Mouse (Mus musculus): ENCODE results near the gene Krt27. TPM values are rescaled to one million over a fixed set of nuclear protein-coding genes. Genes with fewer than 3 reads are reported as not detected.

Krt27 gene
- not detected in 2 replicates for polyA plus RNA-seq (2015; fragmentation: Nextera tagmentation; extraction: Ambion mirVana)

GRCm38 (mm10) chr11:99351004-99351403, at the start of gene Krt27:
Gene Krt27, minus strand, starts transcription at chr11:99351104.
- 70% methylated on average over 12 of the region's 12 CpGs for WGBS
- H3K27ac ChIP-seq (ENCODE audit: low read length): no peak within 1 kb of the TSS
- no peak for ATAC-seq (replicated peaks; ENCODE audit: extremely low read depth, insufficient read depth, low FRiP score)

GRCm38 (mm10) chr11:99399956-99400549, 49.1 kb upstream of the Krt27 start:
- H3K36me3 ChIP-seq (ENCODE audit: control insufficient read depth, insufficient read depth): no peaks in the 10 kb centered on the region
- 73% methylated on average over 13 of the region's 13 CpGs for WGBS
- H3K4me1 ChIP-seq (ENCODE audit: control insufficient read depth, insufficient read depth, low read length): no peaks in the 10 kb centered on the region
- no peak overlapping the region for H3K4me3 ChIP-seq (ENCODE audit: low read length)
- H3K9ac ChIP-seq (ENCODE audit: low read length): no peak overlapping the region
- ATAC-seq (replicated peaks; ENCODE audit: extremely low read depth, insufficient read depth, low FRiP score): no peak
- H3K27ac ChIP-seq (ENCODE audit: low read length): no peak overlapping the region
- H3K9me3 ChIP-seq (replicated peaks; ENCODE audit: control insufficient read depth, low read length): no peaks in the 10 kb centered on the region
- peaks cover 4% of the 10 kb centered on the region; the same call in 1 of the 2 replicates for H3K27me3 ChIP-seq (ENCODE audit: control insufficient read depth, insufficient read depth, low read length)
- no peak overlapping the region for H3K4me2 ChIP-seq (ENCODE audit: low read depth, low read length)

More at GRCm38 (mm10) chr11:99351004-99351403, at the start of gene Krt27:
- Histone ChIP-seq H3K4me1 (ENCODE audit: control insufficient read depth, insufficient read depth, low read length) (no peaks in the 10 kb centered on the region), H3K4me2 (ENCODE audit: low read depth, low read length) (no peak within 1 kb of the TSS), H3K36me3 (ENCODE audit: control insufficient read depth, insufficient read depth) (no peaks in the 10 kb centered on the region), H3K9me3 (replicated peaks; ENCODE audit: control insufficient read depth, low read length) (no peaks in the 10 kb centered on the region), H3K4me3 (ENCODE audit: low read length) (no peak within 1 kb of the TSS), H3K9ac (ENCODE audit: low read length) (no peak within 1 kb of the TSS), H3K27me3 (ENCODE audit: control insufficient read depth, insufficient read depth, low read length) (0 out of 2 replicates have a peak, but pooled peaks cover 5% of the 10 kb centered on the region)

- Histone ChIP-seq H3K27ac (ENCODE audit: low read length) (no peak overlapping the region), H3K9me3 (replicated peaks; ENCODE audit: control insufficient read depth, low read length) (no peaks in the 10 kb centered on the region), H3K4me1 (ENCODE audit: control insufficient read depth, insufficient read depth, low read length) (no peaks in the 10 kb centered on the region), H3K4me3 (ENCODE audit: low read length) (no peak overlapping the region), H3K9ac (ENCODE audit: low read length) (no peak overlapping the region), H3K36me3 (ENCODE audit: control insufficient read depth, insufficient read depth) (no peaks in the 10 kb centered on the region), H3K4me2 (ENCODE audit: low read depth, low read length) (no peak overlapping the region), H3K27me3 (ENCODE audit: control insufficient read depth, insufficient read depth, low read length) (peaks cover 4% of the 10 kb centered on the region; the same call in 1 of the 2 replicates)
- no peak for ATAC-seq (replicated peaks; ENCODE audit: extremely low read depth, insufficient read depth, low FRiP score)
- 56% methylated on average over 8 of the region's 8 CpGs for WGBS
Observed at GRCm38 (mm10) chr11:99398832-99399231, 47.9 kb upstream of the Krt27 start.

DNA sequence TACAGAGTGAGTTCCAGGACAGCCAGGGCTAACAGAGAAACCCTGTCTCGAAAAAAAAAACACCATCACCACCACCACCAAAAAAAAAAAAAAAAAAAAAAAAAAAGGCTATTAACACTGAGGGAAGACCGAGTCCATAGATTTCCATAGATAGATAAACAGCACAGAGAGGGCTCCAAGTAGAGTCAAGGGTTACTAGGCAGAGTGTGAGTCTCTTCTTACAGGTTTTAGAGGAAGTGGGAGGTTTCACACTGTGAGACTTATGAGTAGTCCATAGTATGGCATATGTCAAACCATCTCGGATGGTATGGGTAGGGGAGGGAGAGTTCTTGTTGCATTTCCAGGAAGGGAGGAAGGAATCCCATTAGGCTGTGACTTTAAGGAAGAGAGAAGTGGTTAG, 47.2 kb upstream of the Krt27 start:
- H3K9ac ChIP-seq (ENCODE audit: low read length): no peak overlapping the region
- ATAC-seq (replicated peaks; ENCODE audit: extremely low read depth, insufficient read depth, low FRiP score): no peak
- no peak overlapping the region for H3K4me3 ChIP-seq (ENCODE audit: low read length)
- H3K27ac ChIP-seq (ENCODE audit: low read length): no peak overlapping the region
- H3K36me3 ChIP-seq (ENCODE audit: control insufficient read depth, insufficient read depth): no peaks in the 10 kb centered on the region
- H3K27me3 ChIP-seq (ENCODE audit: control insufficient read depth, insufficient read depth, low read length): peaks cover 4% of the 10 kb centered on the region; the same call in 1 of the 2 replicates
- H3K4me1 ChIP-seq (ENCODE audit: control insufficient read depth, insufficient read depth, low read length): no peaks in the 10 kb centered on the region
- no peaks in the 10 kb centered on the region for H3K9me3 ChIP-seq (replicated peaks; ENCODE audit: control insufficient read depth, low read length)
- H3K4me2 ChIP-seq (ENCODE audit: low read depth, low read length): no peak overlapping the region
- 51% methylated on average over 3 of the region's 3 CpGs for WGBS

DNA sequence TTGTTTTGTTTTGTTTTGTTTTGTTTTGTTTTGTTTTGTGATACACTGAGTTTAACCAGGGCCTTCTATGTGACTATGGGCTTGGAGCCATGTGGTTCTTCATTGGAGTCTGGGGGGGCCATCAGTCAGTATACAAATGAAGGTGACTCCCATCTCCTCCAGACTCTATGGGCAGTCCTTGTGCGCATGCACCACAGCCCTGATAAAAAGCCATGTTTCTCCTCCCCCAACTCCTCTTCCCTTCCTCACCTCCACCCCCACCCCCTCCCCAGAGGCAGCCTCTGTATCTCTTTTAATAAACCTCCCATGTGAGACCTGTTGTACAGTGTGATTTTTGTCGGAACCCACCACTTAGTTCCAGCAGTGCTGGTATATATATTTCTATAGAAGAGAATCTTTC, 45.8 kb upstream of the Krt27 start:
- no peak for ATAC-seq (replicated peaks; ENCODE audit: extremely low read depth, insufficient read depth, low FRiP score)
- no peak overlapping the region for H3K4me3 ChIP-seq (ENCODE audit: low read length)
- peaks cover 4% of the 10 kb centered on the region; the same call in 1 of the 2 replicates for H3K27me3 ChIP-seq (ENCODE audit: control insufficient read depth, insufficient read depth, low read length)
- H3K9ac ChIP-seq (ENCODE audit: low read length): no peak overlapping the region
- H3K36me3 ChIP-seq (ENCODE audit: control insufficient read depth, insufficient read depth): no peaks in the 10 kb centered on the region
- no peaks in the 10 kb centered on the region for H3K4me1 ChIP-seq (ENCODE audit: control insufficient read depth, insufficient read depth, low read length)
- no peak overlapping the region for H3K4me2 ChIP-seq (ENCODE audit: low read depth, low read length)
- no peak overlapping the region for H3K27ac ChIP-seq (ENCODE audit: low read length)
- 73% methylated on average over 2 of the region's 2 CpGs for WGBS
- no peaks in the 10 kb centered on the region for H3K9me3 ChIP-seq (replicated peaks; ENCODE audit: control insufficient read depth, low read length)

DNA sequence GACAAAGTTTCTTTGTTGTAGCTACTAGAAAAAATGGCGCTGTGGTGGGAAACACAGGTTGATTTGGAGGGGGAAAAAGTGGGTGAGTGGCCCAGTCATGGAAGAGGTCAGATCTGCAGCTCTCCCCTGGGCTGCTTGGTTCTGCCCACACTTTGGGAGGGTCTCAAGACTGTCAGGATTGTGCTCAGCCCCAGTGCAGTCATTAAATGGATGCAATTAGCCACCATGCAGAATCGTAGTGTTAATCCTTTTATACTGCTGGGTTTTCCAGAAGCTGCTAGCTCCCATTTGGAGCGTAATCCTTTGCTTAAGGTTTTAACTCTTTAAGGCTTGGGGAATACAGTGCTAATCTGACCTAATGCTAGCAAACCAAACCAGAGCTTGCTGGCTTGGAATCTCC, 45.1 kb upstream of the Krt27 start:
- no peaks in the 10 kb centered on the region for H3K36me3 ChIP-seq (ENCODE audit: control insufficient read depth, insufficient read depth)
- no peak for ATAC-seq (replicated peaks; ENCODE audit: extremely low read depth, insufficient read depth, low FRiP score)
- peaks cover 3% of the 10 kb centered on the region for H3K27me3 ChIP-seq (ENCODE audit: control insufficient read depth, insufficient read depth, low read length)
- 39% methylated on average over 3 of the region's 3 CpGs for WGBS
- no peak overlapping the region for H3K4me2 ChIP-seq (ENCODE audit: low read depth, low read length)
- no peak overlapping the region for H3K4me3 ChIP-seq (ENCODE audit: low read length)
- H3K4me1 ChIP-seq (ENCODE audit: control insufficient read depth, insufficient read depth, low read length): no peaks in the 10 kb centered on the region
- H3K9ac ChIP-seq (ENCODE audit: low read length): no peak overlapping the region
- H3K9me3 ChIP-seq (replicated peaks; ENCODE audit: control insufficient read depth, low read length): no peaks in the 10 kb centered on the region
- H3K27ac ChIP-seq (ENCODE audit: low read length): no peak overlapping the region

DNA sequence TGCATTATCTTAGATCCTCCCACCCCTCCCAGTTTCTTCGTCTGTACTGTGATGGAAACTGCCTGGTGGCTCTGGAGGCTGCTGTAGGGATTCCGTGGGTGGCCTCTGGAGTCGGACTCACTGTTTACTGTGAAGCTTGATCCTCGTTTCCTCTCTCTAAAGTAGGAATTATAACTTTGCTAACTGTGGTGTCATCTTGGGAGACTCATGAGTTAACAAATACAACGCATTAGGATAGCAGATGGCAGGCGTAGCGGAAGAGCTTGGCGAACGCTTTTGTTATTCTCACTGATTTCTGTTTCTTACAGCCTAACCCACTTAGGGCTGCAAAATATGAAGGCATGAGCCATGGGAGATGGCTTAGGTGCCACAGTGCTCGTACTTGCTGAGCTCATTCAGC, 41.6 kb upstream of the Krt27 start:
- WGBS: 83% methylated on average over 10 of the region's 10 CpGs
- H3K27me3 ChIP-seq (ENCODE audit: control insufficient read depth, insufficient read depth, low read length): peaks cover 2% of the 10 kb centered on the region
- no peaks in the 10 kb centered on the region for H3K9me3 ChIP-seq (replicated peaks; ENCODE audit: control insufficient read depth, low read length)
- H3K27ac ChIP-seq (ENCODE audit: low read length): no peak overlapping the region
- H3K4me3 ChIP-seq (ENCODE audit: low read length): no peak overlapping the region
- no peaks in the 10 kb centered on the region for H3K36me3 ChIP-seq (ENCODE audit: control insufficient read depth, insufficient read depth)
- H3K4me2 ChIP-seq (ENCODE audit: low read depth, low read length): no peak overlapping the region
- H3K4me1 ChIP-seq (ENCODE audit: control insufficient read depth, insufficient read depth, low read length): no peaks in the 10 kb centered on the region
- no peak overlapping the region for H3K9ac ChIP-seq (ENCODE audit: low read length)
- no peak for ATAC-seq (replicated peaks; ENCODE audit: extremely low read depth, insufficient read depth, low FRiP score)

GRCm38 (mm10) chr11:99391375-99391774, 40.5 kb upstream of the Krt27 start:
- Histone ChIP-seq H3K9ac (ENCODE audit: low read length) (no peak overlapping the region), H3K4me2 (ENCODE audit: low read depth, low read length) (no peak overlapping the region), H3K9me3 (replicated peaks; ENCODE audit: control insufficient read depth, low read length) (no peaks in the 10 kb centered on the region), H3K27me3 (ENCODE audit: control insufficient read depth, insufficient read depth, low read length) (peaks cover 2% of the 10 kb centered on the region; the same call in 1 of the 2 replicates), H3K27ac (ENCODE audit: low read length) (no peak overlapping the region), H3K36me3 (ENCODE audit: control insufficient read depth, insufficient read depth) (no peaks in the 10 kb centered on the region), H3K4me1 (ENCODE audit: control insufficient read depth, insufficient read depth, low read length) (peaks cover 3% of the 10 kb centered on the region; the same call in 1 of the 2 replicates), H3K4me3 (ENCODE audit: low read length) (no peak overlapping the region)
- WGBS: 74% methylated on average over 6 of the region's 6 CpGs
- no peak for ATAC-seq (replicated peaks; ENCODE audit: extremely low read depth, insufficient read depth, low FRiP score)

- H3K27ac ChIP-seq (ENCODE audit: low read length): no peak overlapping the region
- H3K9ac ChIP-seq (ENCODE audit: low read length): no peak overlapping the region
- no peak for ATAC-seq (replicated peaks; ENCODE audit: extremely low read depth, insufficient read depth, low FRiP score)
- H3K4me1 ChIP-seq (ENCODE audit: control insufficient read depth, insufficient read depth, low read length): peaks cover 3% of the 10 kb centered on the region; the same call in 1 of the 2 replicates
- 65% methylated on average over 7 of the region's 7 CpGs for WGBS
- H3K27me3 ChIP-seq (ENCODE audit: control insufficient read depth, insufficient read depth, low read length): peaks cover 2% of the 10 kb centered on the region; the same call in 1 of the 2 replicates
- H3K4me3 ChIP-seq (ENCODE audit: low read length): no peak overlapping the region
- no peaks in the 10 kb centered on the region for H3K36me3 ChIP-seq (ENCODE audit: control insufficient read depth, insufficient read depth)
- no peaks in the 10 kb centered on the region for H3K9me3 ChIP-seq (replicated peaks; ENCODE audit: control insufficient read depth, low read length)
- H3K4me2 ChIP-seq (ENCODE audit: low read depth, low read length): no peak overlapping the region; the same call in 1 of the 2 replicates
Observed at GRCm38 (mm10) chr11:99390866-99391265, 40.0 kb upstream of the Krt27 start.

All from heart, embryonic 16.5 days (tissue).